Mouse (Mus musculus): ENCODE data around the gene Hspa1l.
"Not testable (repeated sequence)": the region's sequence is repeated elsewhere in the genome, so short reads cannot be mapped to it uniquely, and the experiment has no call there.

The Hspa1l gene

GRCm38 (mm10) chr17:34972069-34972749 is at the start of gene Hspa1l, which contains the start of gene Hspa1a:
Gene Hspa1l (plus strand): TSS chr17:34972703.
Gene Hspa1a (minus strand): TSS chr17:34972156.
- DNase-seq (ENCODE audit: low read depth, low spot score), result peak; percentile 57

- no peak for DNase-seq (ENCODE audit: low read depth, low spot score)
Measured at GRCm38 (mm10) chr17:34922939-34923338, 49.6 kb upstream of the Hspa1l start.

GRCm38 (mm10) chr17:34924258-34924657 is 48.2 kb upstream of the Hspa1l start:
- no peak for DNase-seq (ENCODE audit: low read depth, low spot score)

GRCm38 (mm10) chr17:34927306-34928019 is 45.0 kb upstream of the Hspa1l start:
- no peak for DNase-seq (ENCODE audit: low read depth, low spot score)

GRCm38 (mm10) chr17:34928841-34929240 is 43.7 kb upstream of the Hspa1l start:
- DNase-seq (ENCODE audit: low read depth, low spot score), result no peak

- peak; percentile 94 for DNase-seq (ENCODE audit: low read depth, low spot score)
Measured at GRCm38 (mm10) chr17:34931061-34931734, 41.3 kb upstream of the Hspa1l start, which contains the start of gene Neu1. Gene Neu1 (plus strand): TSS chr17:34931253.

- DNase-seq (ENCODE audit: low read depth, low spot score), result no peak
Measured at GRCm38 (mm10) chr17:34931735-34932098, 40.8 kb upstream of the Hspa1l start.

GRCm38 (mm10) chr17:34932287-34932686 is 40.2 kb upstream of the Hspa1l start:
- DNase-seq (ENCODE audit: low read depth, low spot score), result no peak

GRCm38 (mm10) chr17:34934031-34934430 is 38.5 kb upstream of the Hspa1l start:
- DNase-seq (ENCODE audit: low read depth, low spot score), result no peak

GRCm38 (mm10) chr17:34934830-34935229 is 37.7 kb upstream of the Hspa1l start:
- DNase-seq (ENCODE audit: low read depth, low spot score), result no peak

- no peak for DNase-seq (ENCODE audit: low read depth, low spot score)
Measured at GRCm38 (mm10) chr17:34937960-34938505, 34.5 kb upstream of the Hspa1l start.

GRCm38 (mm10) chr17:34941344-34942041 is 31.0 kb upstream of the Hspa1l start:
- DNase-seq (ENCODE audit: low read depth, low spot score), result no peak

GRCm38 (mm10) chr17:34943128-34943815 is 29.2 kb upstream of the Hspa1l start:
- DNase-seq (ENCODE audit: low read depth, low spot score), result no peak

GRCm38 (mm10) chr17:34944362-34944761 is 28.1 kb upstream of the Hspa1l start:
- DNase-seq (ENCODE audit: low read depth, low spot score), result no peak

GRCm38 (mm10) chr17:34946486-34947140 is 25.9 kb upstream of the Hspa1l start:
- DNase-seq (ENCODE audit: low read depth, low spot score), result no peak

GRCm38 (mm10) chr17:34947606-34948005 is 24.9 kb upstream of the Hspa1l start:
- no peak for DNase-seq (ENCODE audit: low read depth, low spot score)

- not testable (repeated sequence) for DNase-seq (ENCODE audit: low read depth, low spot score)
Measured at GRCm38 (mm10) chr17:34948721-34949552, 23.6 kb upstream of the Hspa1l start.

- no peak for DNase-seq (ENCODE audit: low read depth, low spot score)
Measured at GRCm38 (mm10) chr17:34949553-34949969, 22.9 kb upstream of the Hspa1l start.

All from retina, adult 2 months (tissue).